Mouse (Mus musculus): Measurements from ENCODE around the gene Rfwd3. TPM values are rescaled to one million over a fixed set of nuclear protein-coding genes. Genes with fewer than 3 reads are reported as not detected.

Gene Rfwd3
- total and polyA plus RNA-seq, 3 experiments = 53.1 to 64.5 (median 63.6) TPM

GRCm38 (mm10) chr8:111338370-111339208 is 38.6 kb upstream of the Rfwd3 start:
- Histone ChIP-seq H3K79me2 (replicated peaks; ENCODE audit: control insufficient read depth, extremely low read depth, insufficient read depth, poor library complexity, severe bottlenecking) (no peaks in the 10 kb centered on the region), H3K4me1 (ENCODE audit: control insufficient read depth in 1 of 2, insufficient read depth in 2 of 2) (peaks cover 0 to 11% of the 10 kb centered on the region in 2 experiments; a peak in 2 of 4 replicates), H3K4me3 (replicated peaks in 1 of 3; ENCODE audit: low read depth in 2 of 3, low read length in 2 of 3, poor library complexity in 1 of 3) (peak overlapping the region in 2 of 3 experiments; percentile 36 to 57), H3K27ac (ENCODE audit: insufficient read depth, low read depth) (no peak overlapping the region), H3K4me2 (ENCODE audit: insufficient read depth, low read depth, poor library complexity, severe bottlenecking) (peak overlapping the region; percentile 76), H3K36me3 (replicated peaks in 1 of 2; ENCODE audit: control insufficient read depth in 1 of 2, insufficient read depth in 1 of 2, low read length in 1 of 2) (no peaks in the 10 kb centered on the region), H3K9ac (ENCODE audit: insufficient read depth, low read depth) (peak overlapping the region; percentile 76), H3K27me3 (replicated peaks) (peaks cover 35% of the 10 kb centered on the region), H3K9me3 (replicated peaks; ENCODE audit: low read length) (peaks cover 2% of the 10 kb centered on the region)
- in situ Hi-C loops (cut with MboI; ENCODE audit: low pct_ligation_motif_present, low pct_unique_long_range_greater_than_20kb, low sequenced_read_pairs) (no loop called here), dilution Hi-C loops (cut with MboI; ENCODE audit: extremely low pct_ligation_motif_present, extremely low pct_unique_long_range_greater_than_20kb, low sequenced_read_pairs) (no loop called here)
- TF ChIP-seq CHD1 (IDR thresholded peaks at IDR 0.05; ENCODE audit: low read depth, low read length) (no peak), IRF4 (IDR thresholded peaks at IDR 0.05; ENCODE audit: low read depth, low read length) (peak; percentile 64; the same call in 1 of the 2 replicates), BHLHE40 (IDR thresholded peaks at IDR 0.05; ENCODE audit: low read depth, low read length) (peak; percentile 76), EP300 (IDR thresholded peaks at IDR 0.05; ENCODE audit: low read length) (0 out of 2 replicates have a peak, but pooled peaks have one; percentile 25), POLR2A (IDR thresholded peaks at IDR 0.05; ENCODE audit: low read depth, low read length) (no peak), MYC (IDR thresholded peaks at IDR 0.05; ENCODE audit: low read depth, low read length) (0 out of 2 replicates have a peak, but pooled peaks have one; percentile 23), MXI1 (IDR thresholded peaks at IDR 0.05; ENCODE audit: low read depth, low read length) (peak; percentile 45), ETS1 (conservative IDR thresholded peaks at IDR 0.05; ENCODE audit: low read depth, low read length) (peak; percentile 12), ZNF384 (IDR thresholded peaks at IDR 0.05; ENCODE audit: low read depth, low read length) (peak; percentile 86)
- peak; percentile 20 for DNase-seq (ENCODE audit: extremely low read depth)

GRCm38 (mm10) chr8:111337890-111338347 is 37.9 kb upstream of the Rfwd3 start, which contains the start of gene Mlkl:
Mlkl (minus strand) TSS chr8:111338177.
- H3K9me3 ChIP-seq (replicated peaks; ENCODE audit: low read length) = peaks cover 2% of the 10 kb centered on the region
- DNase-seq (ENCODE audit: extremely low read depth) = peak; percentile 9
- H3K79me2 ChIP-seq (replicated peaks; ENCODE audit: control insufficient read depth, extremely low read depth, insufficient read depth, poor library complexity, severe bottlenecking) = no peaks in the 10 kb centered on the region; the same call in 1 of the 2 replicates
- in situ Hi-C loops (cut with MboI; ENCODE audit: low pct_ligation_motif_present, low pct_unique_long_range_greater_than_20kb, low sequenced_read_pairs) (no loop called here), dilution Hi-C loops (cut with MboI; ENCODE audit: extremely low pct_ligation_motif_present, extremely low pct_unique_long_range_greater_than_20kb, low sequenced_read_pairs) (no loop called here)
- H3K27me3 ChIP-seq (replicated peaks) = peaks cover 38% of the 10 kb centered on the region
- peaks cover 0 to 4% of the 10 kb centered on the region in 2 experiments for H3K36me3 ChIP-seq (replicated peaks in 1 of 2; ENCODE audit: control insufficient read depth in 1 of 2, insufficient read depth in 1 of 2, low read length in 1 of 2)
- peak; percentile 53; the same call in 1 of the 2 replicates for TF ChIP-seq MEF2A (IDR thresholded peaks at IDR 0.05; ENCODE audit: borderline replicate concordance, low read depth, low read length)
- peak; percentile 46; the same call in 1 of the 2 replicates for TF ChIP-seq POLR2A (IDR thresholded peaks at IDR 0.05; ENCODE audit: low read depth, low read length)
- TF ChIP-seq ZKSCAN1 (IDR thresholded peaks at IDR 0.05; ENCODE audit: borderline replicate concordance, low read depth, low read length) = no peak
- TF ChIP-seq POLR2AphosphoS2 (IDR thresholded peaks at IDR 0.05; ENCODE audit: low read depth, low read length) = no peak
- TF ChIP-seq MXI1 (IDR thresholded peaks at IDR 0.05; ENCODE audit: low read depth, low read length) = peak; percentile 83
- TF ChIP-seq TCF12 (IDR thresholded peaks at IDR 0.05; ENCODE audit: low read depth, low read length) = no peak
- 0 out of 2 replicates have a peak, but pooled peaks have one; percentile 37 for TF ChIP-seq ELF1 (IDR thresholded peaks at IDR 0.05; ENCODE audit: low read depth, low read length)
- no peak for TF ChIP-seq JUND (conservative IDR thresholded peaks at IDR 0.05; ENCODE audit: low read depth, low read length)
- 0 out of 2 replicates have a peak, but pooled peaks have one; percentile 5 for TF ChIP-seq ETS1 (conservative IDR thresholded peaks at IDR 0.05; ENCODE audit: low read depth, low read length)
- peak; percentile 56 for TF ChIP-seq MAX (IDR thresholded peaks at IDR 0.05; ENCODE audit: low read length)
- TF ChIP-seq CHD1 (IDR thresholded peaks at IDR 0.05; ENCODE audit: low read depth, low read length) = 0 out of 2 replicates have a peak, but pooled peaks have one; percentile 53
- TF ChIP-seq HCFC1 (IDR thresholded peaks at IDR 0.05; ENCODE audit: low read depth, low read length) = no peak
- TF ChIP-seq MAFK (IDR thresholded peaks at IDR 0.05; ENCODE audit: insufficient replicate concordance, low read length) = 0 out of 2 replicates have a peak, but pooled peaks have one; percentile 28
- TF ChIP-seq EP300 (IDR thresholded peaks at IDR 0.05; ENCODE audit: low read length) = peak; percentile 9
- TF ChIP-seq RAD21 (IDR thresholded peaks at IDR 0.05; ENCODE audit: low read depth, low read length) = no peak
- TF ChIP-seq MAZ (IDR thresholded peaks at IDR 0.05; ENCODE audit: low read depth, low read length) = 0 out of 2 replicates have a peak, but pooled peaks have one; percentile 20
- 0 out of 2 replicates have a peak, but pooled peaks have one; percentile 54 for TF ChIP-seq NELFE (IDR thresholded peaks at IDR 0.05; ENCODE audit: low read depth, low read length)
- H3K4me3 ChIP-seq (replicated peaks in 1 of 3; ENCODE audit: low read depth in 2 of 3, low read length in 2 of 3, poor library complexity in 1 of 3) = peak within 1 kb of the TSS; percentile 36 to 69 (median 57)
- peak within 1 kb of the TSS; percentile 13; the same call in 1 of the 2 replicates for H3K27ac ChIP-seq (ENCODE audit: insufficient read depth, low read depth)
- H3K4me1 ChIP-seq (ENCODE audit: control insufficient read depth in 1 of 2, insufficient read depth in 2 of 2) = peaks cover 0 to 11% of the 10 kb centered on the region in 2 experiments; a peak in 2 of 4 replicates
- H3K4me2 ChIP-seq (ENCODE audit: insufficient read depth, low read depth, poor library complexity, severe bottlenecking) = peak within 1 kb of the TSS; percentile 76
- peak within 1 kb of the TSS; percentile 76 for H3K9ac ChIP-seq (ENCODE audit: insufficient read depth, low read depth)
